Mouse (Mus musculus) left cerebral cortex, postnatal 36 days (tissue): ENCODE data around the gene Ppp3ca. TPM values are rescaled to one million over a fixed set of nuclear protein-coding genes. Genes with fewer than 3 reads are reported as not detected.

ENCODE experiments used
- DNase-seq, 2 experiments: peaks; one replicate each; pipeline ENCODE4 v3.0.0; 2021 to 2022; ENCODE audit warnings: low spot score in 2 of 2, mixed read lengths in 1 of 2
- intact Hi-C: fragments of 180-260 bp; cut with DNase I; formaldehyde crosslinking; loops from one replicate; pipeline ENCODE4 v1.15.1; 2025
- total RNA-seq, 2 experiments: library from RNA; stranded (reverse); gene quantifications; 2 replicates each; pipeline ENCODE4 v1.2.3; 2021

The Ppp3ca gene
- total RNA-seq, 2 experiments from 2014 or later, result 853 to 913 TPM

- DNase-seq, result no peak
- intact Hi-C loops, result no loop called here
Observed at GRCm38 (mm10) chr3:136873809-136874449, 204.0 kb downstream of the Ppp3ca start.

- no peak for DNase-seq
- intact Hi-C loops, result no loop called here
Observed at GRCm38 (mm10) chr3:136874566-136874965, 204.6 kb downstream of the Ppp3ca start.

- DNase-seq, result no peak
- intact Hi-C loops, result no loop called here
Observed at GRCm38 (mm10) chr3:136887741-136888140, 217.8 kb downstream of the Ppp3ca start.

GRCm38 (mm10) chr3:136892140-136892539, 222.2 kb downstream of the Ppp3ca start:
- no peak for DNase-seq
- intact Hi-C loops, result loop anchor here (10.0 kb wide), 1 partner anchor 863 kb away; no protein-coding TSS in a partner anchor

GRCm38 (mm10) chr3:136893596-136894402, 223.9 kb downstream of the Ppp3ca start:
- no peak for DNase-seq
- intact Hi-C loops, result loop anchor here (10.0 kb wide), 1 partner anchor 861 kb away; no protein-coding TSS in a partner anchor

- intact Hi-C loops, result loop anchor here (10.0 kb wide), 1 partner anchor 859 kb away; no protein-coding TSS in a partner anchor
Observed at GRCm38 (mm10) chr3:136895498-136895897, 225.6 kb downstream of the Ppp3ca start.

GRCm38 (mm10) chr3:136896276-136896675, 226.4 kb downstream of the Ppp3ca start:
- DNase-seq, result no peak
- intact Hi-C loops, result loop anchor here (10.0 kb wide), 1 partner anchor 859 kb away; no protein-coding TSS in a partner anchor

More at GRCm38 (mm10) chr3:136895498-136895897, 225.6 kb downstream of the Ppp3ca start:
- DNase-seq, result no peak

GRCm38 (mm10) chr3:136899744-136900143, 229.8 kb downstream of the Ppp3ca start:
- no peak for DNase-seq
- intact Hi-C loops, result loop anchor here (10.0 kb wide), 3 partner anchors 225 to 1015 kb away; partner anchors contain the start of gene Ppp3ca

GRCm38 (mm10) chr3:136900986-136901385, 231.1 kb downstream of the Ppp3ca start:
- intact Hi-C loops, result loop anchor here (10.0 kb wide), 2 partner anchors 226 to 1016 kb away; partner anchors contain the start of gene Ppp3ca
- DNase-seq, result no peak

GRCm38 (mm10) chr3:136902776-136903175, 232.9 kb downstream of the Ppp3ca start:
- DNase-seq, result no peak
- intact Hi-C loops, result loop anchor here (10.0 kb wide), 2 partner anchors 228 to 1018 kb away; partner anchors contain the start of gene Ppp3ca

- DNase-seq, result no peak
- intact Hi-C loops, result loop anchor here (10.0 kb wide), 2 partner anchors 231 to 1021 kb away; partner anchors contain the start of gene Ppp3ca
Observed at GRCm38 (mm10) chr3:136905577-136905976, 235.7 kb downstream of the Ppp3ca start.

GRCm38 (mm10) chr3:136909534-136909933, 239.6 kb downstream of the Ppp3ca start:
- no peak for DNase-seq
- intact Hi-C loops, result loop anchor here (10.0 kb wide), 2 partner anchors 235 to 1025 kb away; partner anchors contain the start of gene Ppp3ca

GRCm38 (mm10) chr3:136911276-136911675, 241.4 kb downstream of the Ppp3ca start:
- intact Hi-C loops, result no loop called here
- DNase-seq, result no peak

GRCm38 (mm10) chr3:136917080-136917479, 247.2 kb downstream of the Ppp3ca start:
- intact Hi-C loops, result no loop called here
- DNase-seq, result no peak

GRCm38 (mm10) chr3:136933071-136933470, 263.1 kb downstream of the Ppp3ca start:
- no peak for DNase-seq
- intact Hi-C loops, result no loop called here

- intact Hi-C loops, result no loop called here
- no peak for DNase-seq
Observed at GRCm38 (mm10) chr3:136940733-136941601, 271.0 kb downstream of the Ppp3ca start.

- DNase-seq, result no peak
- intact Hi-C loops, result no loop called here
Observed at GRCm38 (mm10) chr3:136941602-136941926, 271.6 kb downstream of the Ppp3ca start.

- intact Hi-C loops, result no loop called here
- no peak for DNase-seq
Observed at GRCm38 (mm10) chr3:136945550-136945949, 275.6 kb downstream of the Ppp3ca start.

- DNase-seq, result no peak
- intact Hi-C loops, result no loop called here
Observed at GRCm38 (mm10) chr3:136946662-136947061, 276.7 kb downstream of the Ppp3ca start.
